Mouse (Mus musculus) embryonic facial prominence, embryonic 11.5 days (tissue): ENCODE data around the gene Cplx2. TPM values are rescaled to one million over a fixed set of nuclear protein-coding genes. Genes with fewer than 3 reads are reported as not detected.
A peak's percentile ranks its signal among the peaks of the same experiment; 100 is the strongest.

Experiments
- ATAC-seq: fragments of 200-750 bp; cut with Nextera tagmentation; replicated peaks from 2 replicates; pipeline ENCODE4 v1.8.0; 2017; ENCODE audit warnings: low read depth; ENCODE audit not compliant: insufficient number of reproducible peaks, low FRiP score, low TSS enrichment
- DNase-seq: peaks from one replicate; pipeline ENCODE4 v3.0.0-alpha.2; 2015; ENCODE audit warnings: low spot score
- H3K27ac ChIP-seq: fragments of 300-500 bp; sonication (generic); replicated peaks from 2 replicates; pipeline ENCODE4 v1.5.1; 2014; ENCODE audit warnings: mild to moderate bottlenecking, low read depth, low read length, control low read depth
- H3K27me3 ChIP-seq: fragments of 300-500 bp; sonication (generic); 2 replicates; pipeline ENCODE4 v1.6.1; 2014; ENCODE audit warnings: mild to moderate bottlenecking, low read length, moderate library complexity, mixed read lengths; ENCODE audit not compliant: control insufficient read depth, insufficient read depth
- H3K36me3 ChIP-seq: fragments of 300-500 bp; sonication (generic); replicated peaks from 2 replicates; pipeline ENCODE4 v1.6.1; 2014; ENCODE audit warnings: low read depth, mild to moderate bottlenecking, low read length, moderate library complexity, mixed read lengths; ENCODE audit not compliant: control insufficient read depth, insufficient read depth
- H3K4me1 ChIP-seq: fragments of 300-500 bp; sonication (generic); 2 replicates; pipeline ENCODE4 v1.6.1; 2014; ENCODE audit warnings: low read length, mixed read lengths; ENCODE audit not compliant: control insufficient read depth, insufficient read depth
- H3K4me2 ChIP-seq: fragments of 300-500 bp; sonication (generic); 2 replicates; pipeline ENCODE4 v1.6.1; 2014; ENCODE audit warnings: low read depth, mild to moderate bottlenecking, control low read depth, low read length, moderate library complexity
- H3K4me3 ChIP-seq: fragments of 300-500 bp; sonication (generic); 2 replicates; pipeline ENCODE4 v1.5.1; 2014; ENCODE audit warnings: low read depth, low read length, control low read depth
- H3K9ac ChIP-seq: fragments of 300-500 bp; sonication (generic); replicated peaks from 2 replicates; pipeline ENCODE4 v1.6.1; 2014; ENCODE audit warnings: mild to moderate bottlenecking, control low read depth, low read length
- H3K9me3 ChIP-seq: fragments of 300-500 bp; sonication (generic); replicated peaks from 2 replicates; pipeline ENCODE4 v1.6.1; 2016; ENCODE audit warnings: mild to moderate bottlenecking, low read length, inconsistent platforms, mixed read lengths; ENCODE audit not compliant: control insufficient read depth
- WGBS: fragments of 180-500 bp; shearing (Covaris S2); extraction: QIAGEN DNeasy Blood & Tissue Kit; methylation state at CpG from one replicate; pipeline ENCODE4 v1.1.7; 2014; 5-methylcytosine and 5-hydroxymethylcytosine counted together
- polyA plus RNA-seq: library from polyadenylated mRNA; unstranded; fragments of >200 nt; fragmentation: Nextera tagmentation; extraction: Ambion mirVana; gene quantifications from 2 replicates; pipeline ENCODE4 v1.2.1, GENCODE M21; 2014

Cplx2 gene
- polyA plus RNA-seq, 1 experiment from 2014 or later = 6.9 TPM

GRCm38 (mm10) chr13:54372665-54373064 is 1.5 kb downstream of the Cplx2 start:
- no peaks in the 10 kb centered on the region; the same call in 1 of the 2 replicates for H3K27me3 ChIP-seq
- no peak overlapping the region for H3K27ac ChIP-seq
- no peak overlapping the region for H3K4me3 ChIP-seq
- H3K9ac ChIP-seq = no peak overlapping the region
- 5% methylated on average over 14 of the region's 16 CpGs for WGBS
- DNase-seq (peak; percentile 78), ATAC-seq (no peak)
- peaks cover 3% of the 10 kb centered on the region for H3K4me1 ChIP-seq
- no peaks in the 10 kb centered on the region for H3K36me3 ChIP-seq
- no peaks in the 10 kb centered on the region for H3K9me3 ChIP-seq
- H3K4me2 ChIP-seq = no peak overlapping the region

GRCm38 (mm10) chr13:54374106-54374706 is 3.1 kb downstream of the Cplx2 start:
- no peak for DNase-seq
- Histone ChIP-seq H3K9me3 (no peaks in the 10 kb centered on the region), H3K27me3 (no peaks in the 10 kb centered on the region; the same call in 1 of the 2 replicates), H3K36me3 (no peaks in the 10 kb centered on the region), H3K27ac (no peak overlapping the region), H3K9ac (no peak overlapping the region), H3K4me1 (peaks cover 3% of the 10 kb centered on the region), H3K4me2 (no peak overlapping the region), H3K4me3 (no peak overlapping the region)
- 39% methylated on average over 9 of the region's 9 CpGs for WGBS
- no peak for ATAC-seq

GRCm38 (mm10) chr13:54375497-54376495 is 4.6 kb downstream of the Cplx2 start:
- DNase-seq = no peak
- Histone ChIP-seq H3K27me3 (no peaks in the 10 kb centered on the region; the same call in 1 of the 2 replicates), H3K4me3 (no peak overlapping the region), H3K9me3 (no peaks in the 10 kb centered on the region), H3K36me3 (no peaks in the 10 kb centered on the region), H3K4me2 (no peak overlapping the region), H3K4me1 (peaks cover 3% of the 10 kb centered on the region), H3K27ac (no peak overlapping the region), H3K9ac (no peak overlapping the region)
- WGBS = 62% methylated on average over 11 of the region's 11 CpGs
- no peak for ATAC-seq

- H3K4me2 ChIP-seq = no peak overlapping the region
- H3K4me1 ChIP-seq = peaks cover 2% of the 10 kb centered on the region
- ATAC-seq = no peak
- WGBS = 80% methylated on average over 7 of the region's 7 CpGs
- no peaks in the 10 kb centered on the region; the same call in 1 of the 2 replicates for H3K27me3 ChIP-seq
- H3K9ac ChIP-seq = no peak overlapping the region
- no peak overlapping the region for H3K4me3 ChIP-seq
- H3K9me3 ChIP-seq = no peaks in the 10 kb centered on the region
- no peaks in the 10 kb centered on the region for H3K36me3 ChIP-seq
- H3K27ac ChIP-seq = no peak overlapping the region
- DNase-seq = no peak
Measured at GRCm38 (mm10) chr13:54376736-54377135, 5.6 kb downstream of the Cplx2 start.

GRCm38 (mm10) chr13:54378051-54378450 is 6.9 kb downstream of the Cplx2 start:
- Histone ChIP-seq H3K27me3 (no peaks in the 10 kb centered on the region), H3K27ac (no peak overlapping the region), H3K4me2 (no peak overlapping the region), H3K9me3 (no peaks in the 10 kb centered on the region), H3K4me3 (no peak overlapping the region), H3K4me1 (no peaks in the 10 kb centered on the region), H3K36me3 (no peaks in the 10 kb centered on the region), H3K9ac (no peak overlapping the region)
- ATAC-seq = no peak
- WGBS = 68% methylated on average over 3 of the region's 3 CpGs
- DNase-seq = no peak

GRCm38 (mm10) chr13:54380421-54380820 is 9.3 kb downstream of the Cplx2 start:
- Histone ChIP-seq H3K4me1 (no peaks in the 10 kb centered on the region), H3K27me3 (no peaks in the 10 kb centered on the region), H3K36me3 (no peaks in the 10 kb centered on the region), H3K9ac (no peak overlapping the region), H3K4me3 (no peak overlapping the region), H3K4me2 (no peak overlapping the region), H3K9me3 (no peaks in the 10 kb centered on the region), H3K27ac (no peak overlapping the region)
- no peak for ATAC-seq
- no peak for DNase-seq
- WGBS = 72% methylated on average over 5 of the region's 5 CpGs

- H3K4me1 ChIP-seq = no peaks in the 10 kb centered on the region
- no peaks in the 10 kb centered on the region for H3K36me3 ChIP-seq
- H3K4me3 ChIP-seq = no peak overlapping the region
- no peaks in the 10 kb centered on the region for H3K9me3 ChIP-seq
- ATAC-seq (no peak), DNase-seq (no peak)
- no peak overlapping the region for H3K9ac ChIP-seq
- 84% methylated on average over 8 of the region's 8 CpGs for WGBS
- H3K27me3 ChIP-seq = no peaks in the 10 kb centered on the region
- H3K4me2 ChIP-seq = no peak overlapping the region
- H3K27ac ChIP-seq = no peak overlapping the region
Measured at GRCm38 (mm10) chr13:54381396-54381795, 10.2 kb downstream of the Cplx2 start.

- H3K36me3 ChIP-seq = no peaks in the 10 kb centered on the region
- ATAC-seq (no peak), DNase-seq (no peak)
- H3K9ac ChIP-seq = no peak overlapping the region
- no peaks in the 10 kb centered on the region for H3K4me1 ChIP-seq
- H3K27me3 ChIP-seq = no peaks in the 10 kb centered on the region
- H3K4me3 ChIP-seq = no peak overlapping the region
- no peak overlapping the region for H3K4me2 ChIP-seq
- no peaks in the 10 kb centered on the region for H3K9me3 ChIP-seq
- WGBS = 72% methylated on average over 5 of the region's 5 CpGs
- H3K27ac ChIP-seq = no peak overlapping the region
Measured at GRCm38 (mm10) chr13:54383531-54383930, 12.4 kb downstream of the Cplx2 start.
